Mouse (Mus musculus): Measurements from ENCODE around the gene Cdt1. TPM values are rescaled to one million over a fixed set of nuclear protein-coding genes. Genes with fewer than 3 reads are reported as not detected.
A peak's percentile ranks its signal among the peaks of the same experiment; 100 is the strongest.

Cdt1 gene
- 1 to 10 TPM in 1 of 4 experiments, under 1 TPM in 3; 0.47 to 1.0 (median 0.83) TPM for total RNA-seq (2022)

- DNase-seq (ENCODE audit: low spot score in 2 of 2): peak; percentile 89 to 93
These were observed at the start of gene Cdt1 for GRCm38 (mm10) chr8:122567361-122568108. Cdt1 (plus strand) TSS chr8:122568015.

GRCm38 (mm10) chr8:122520611-122521010 is 47.2 kb upstream of the Cdt1 start:
- DNase-seq (ENCODE audit: low spot score in 2 of 2): no peak

- peak in 1 of 2 experiments; percentile 37 for DNase-seq (ENCODE audit: low spot score in 2 of 2)
These were observed 44.8 kb upstream of the Cdt1 start for GRCm38 (mm10) chr8:122522796-122523651.

- no peak for DNase-seq (ENCODE audit: low spot score in 2 of 2)
These were observed 44.0 kb upstream of the Cdt1 start for GRCm38 (mm10) chr8:122523652-122524360.

- DNase-seq (ENCODE audit: low spot score in 2 of 2): no peak
These were observed 43.3 kb upstream of the Cdt1 start for GRCm38 (mm10) chr8:122524506-122524905.

- DNase-seq (ENCODE audit: low spot score in 2 of 2): no peak
These were observed 42.8 kb upstream of the Cdt1 start for GRCm38 (mm10) chr8:122525004-122525403.

GRCm38 (mm10) chr8:122526084-122526483 is 41.7 kb upstream of the Cdt1 start:
- DNase-seq (ENCODE audit: low spot score in 2 of 2): no peak

GRCm38 (mm10) chr8:122526526-122527170 is 41.2 kb upstream of the Cdt1 start:
- DNase-seq (ENCODE audit: low spot score in 2 of 2): no peak

GRCm38 (mm10) chr8:122527937-122528336 is 39.9 kb upstream of the Cdt1 start:
- DNase-seq (ENCODE audit: low spot score in 2 of 2): no peak

- no peak for DNase-seq (ENCODE audit: low spot score in 2 of 2)
These were observed 38.7 kb upstream of the Cdt1 start for GRCm38 (mm10) chr8:122529159-122529558.

- DNase-seq (ENCODE audit: low spot score in 2 of 2): no peak
These were observed 36.5 kb upstream of the Cdt1 start for GRCm38 (mm10) chr8:122531312-122531711.

- DNase-seq (ENCODE audit: low spot score in 2 of 2): no peak
These were observed 30.8 kb upstream of the Cdt1 start for GRCm38 (mm10) chr8:122537033-122537432.

GRCm38 (mm10) chr8:122537812-122538211 is 30.0 kb upstream of the Cdt1 start:
- no peak for DNase-seq (ENCODE audit: low spot score in 2 of 2)

GRCm38 (mm10) chr8:122538310-122539076 is 29.3 kb upstream of the Cdt1 start:
- DNase-seq (ENCODE audit: low spot score in 2 of 2): no peak

- no peak for DNase-seq (ENCODE audit: low spot score in 2 of 2)
These were observed 23.7 kb upstream of the Cdt1 start for GRCm38 (mm10) chr8:122544138-122544537.

GRCm38 (mm10) chr8:122546066-122546755 is 21.6 kb upstream of the Cdt1 start:
- no peak for DNase-seq (ENCODE audit: low spot score in 2 of 2)

- DNase-seq (ENCODE audit: low spot score in 2 of 2): peak in 1 of 2 experiments; percentile 43
These were observed 20.9 kb upstream of the Cdt1 start for GRCm38 (mm10) chr8:122546811-122547453.

GRCm38 (mm10) chr8:122547815-122548214 is 20.0 kb upstream of the Cdt1 start:
- no peak for DNase-seq (ENCODE audit: low spot score in 2 of 2)

- DNase-seq (ENCODE audit: low spot score in 2 of 2): no peak
These were observed 19.5 kb upstream of the Cdt1 start for GRCm38 (mm10) chr8:122548331-122548730.

All from gastrocnemius, adult 8-10 months (tissue).